Mouse (Mus musculus) small intestine, adult 2 months (tissue): ENCODE results near the gene Me3. TPM values are rescaled to one million over a fixed set of nuclear protein-coding genes. Genes with fewer than 3 reads are reported as not detected.

ENCODE experiments used
- H3K27ac ChIP-seq: fragments of 200-500 bp; 2 replicates; pipeline ENCODE4 v1.5.1; 2012; ENCODE audit warnings: low read depth, low read length, control low read depth, inconsistent platforms; ENCODE audit not compliant: insufficient read depth
- H3K27me3 ChIP-seq: fragments of 200-500 bp; 2 replicates; pipeline ENCODE4 v1.6.1; 2012; ENCODE audit warnings: mild to moderate bottlenecking, moderate library complexity, low read length, inconsistent platforms; ENCODE audit not compliant: control insufficient read depth, insufficient read depth
- H3K36me3 ChIP-seq: fragments of 200-500 bp; 2 replicates; pipeline ENCODE4 v1.6.1; 2012; ENCODE audit warnings: mild to moderate bottlenecking, low read length, control low read depth, inconsistent platforms; ENCODE audit not compliant: control insufficient read depth, insufficient read depth
- H3K4me1 ChIP-seq: fragments of 200-500 bp; 2 replicates; pipeline ENCODE4 v1.6.1; 2012; ENCODE audit warnings: low read length, inconsistent platforms, mixed read lengths; ENCODE audit not compliant: control insufficient read depth, insufficient read depth, insufficient read length
- H3K4me3 ChIP-seq: fragments of 200-500 bp; 2 replicates; pipeline ENCODE4 v1.5.1; 2012; ENCODE audit warnings: low read depth, mild to moderate bottlenecking, control low read depth, inconsistent platforms, low read length, moderate library complexity
- CTCF ChIP-seq: fragments of 200-500 bp; IDR thresholded peaks from 2 replicates; pipeline ENCODE4 v1.5.1; 2012; ENCODE audit warnings: low read depth, mild to moderate bottlenecking, control low read depth, inconsistent platforms, low read length, moderate library complexity, mixed read lengths; ENCODE audit not compliant: insufficient replicate concordance, insufficient read length; ENCODE audit errors: extremely low read depth
- POLR2A ChIP-seq: fragments of 200-500 bp; IDR thresholded peaks from 2 replicates; pipeline ENCODE4 v1.6.1; 2012; ENCODE audit warnings: low read depth, mild to moderate bottlenecking, control low read depth, inconsistent platforms, low read length, moderate library complexity
- WGBS: fragments of 180-500 bp; shearing (Covaris S2); methylation state at CpG from one replicate; pipeline ENCODE4 v1.1.7; 2018; 5-methylcytosine and 5-hydroxymethylcytosine counted together
- polyA plus RNA-seq: library from polyadenylated mRNA; depleted of rRNA; stranded (reverse); fragments of >200 nt; gene quantifications from 2 replicates; pipeline ENCODE4 v1.2.3, GENCODE M21; 2012

The Me3 gene
- polyA plus RNA-seq, 1 experiment = 1.5 TPM

DNA sequence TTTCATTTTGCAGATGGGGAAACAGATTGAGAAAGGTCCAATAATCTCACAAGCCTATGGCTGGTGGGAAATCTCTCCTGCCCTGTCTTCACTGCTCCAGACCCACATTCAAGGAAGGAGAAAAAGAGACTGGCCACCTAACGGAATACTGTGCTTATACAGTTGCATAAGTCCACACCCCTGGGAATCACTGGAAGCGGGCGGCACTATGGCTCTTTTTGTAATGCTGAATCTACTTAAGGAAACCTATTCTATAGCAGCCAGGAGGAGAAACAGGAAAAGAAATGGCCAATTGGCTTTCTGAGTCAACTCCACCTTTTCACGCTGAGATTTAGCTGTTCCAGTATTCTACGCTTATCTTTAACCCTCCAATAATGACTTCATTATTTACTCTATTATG lies 140.7 kb downstream of the Me3 start:
- Histone ChIP-seq H3K27ac (peak overlapping the region; percentile 47), H3K4me3 (no peak overlapping the region), H3K27me3 (no peaks in the 10 kb centered on the region), H3K36me3 (no peaks in the 10 kb centered on the region), H3K4me1 (peaks cover 2% of the 10 kb centered on the region; the same call in 1 of the 2 replicates)
- TF ChIP-seq POLR2A (no peak), CTCF (no peak)
- WGBS = 21% methylated on average over 5 of the region's 5 CpGs

GRCm38 (mm10) chr7:89773352-89773921 lies 141.2 kb downstream of the Me3 start:
- no peaks in the 10 kb centered on the region for H3K36me3 ChIP-seq
- peaks cover 2% of the 10 kb centered on the region; the same call in 1 of the 2 replicates for H3K4me1 ChIP-seq
- H3K4me3 ChIP-seq = no peak overlapping the region
- WGBS = 27% methylated on average over 3 of the region's 3 CpGs
- TF ChIP-seq POLR2A (no peak), CTCF (no peak)
- H3K27ac ChIP-seq = peak overlapping the region; percentile 86
- H3K27me3 ChIP-seq = no peaks in the 10 kb centered on the region

GRCm38 (mm10) chr7:89773926-89774325 lies 141.7 kb downstream of the Me3 start:
- H3K27me3 ChIP-seq = no peaks in the 10 kb centered on the region
- peak overlapping the region; percentile 86 for H3K27ac ChIP-seq
- H3K4me3 ChIP-seq = no peak overlapping the region
- 20% methylated on average over 2 of the region's 2 CpGs for WGBS
- no peak for TF ChIP-seq POLR2A
- no peak for TF ChIP-seq CTCF
- H3K36me3 ChIP-seq = no peaks in the 10 kb centered on the region
- peaks cover 2% of the 10 kb centered on the region; the same call in 1 of the 2 replicates for H3K4me1 ChIP-seq

DNA sequence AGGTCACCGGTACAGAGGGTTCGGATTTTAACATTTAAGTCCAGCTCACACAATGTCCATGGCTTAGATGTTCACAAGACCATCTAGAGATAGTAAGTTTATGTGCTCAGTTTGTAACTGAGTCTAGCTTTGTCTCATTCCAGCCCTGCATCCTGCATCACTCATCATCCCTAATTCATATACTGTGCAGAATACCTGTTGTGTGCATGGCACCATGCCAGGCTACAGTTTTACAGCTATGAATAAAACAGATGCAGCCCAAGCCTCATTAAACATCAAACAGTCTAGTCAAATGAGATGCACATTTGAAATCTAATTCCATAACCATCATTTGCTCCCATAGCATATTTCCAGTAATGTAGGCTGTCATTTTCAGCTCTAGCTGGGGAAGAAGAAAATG lies 143.7 kb downstream of the Me3 start:
- peaks cover 2% of the 10 kb centered on the region; the same call in 1 of the 2 replicates for H3K4me1 ChIP-seq
- TF ChIP-seq POLR2A (no peak), CTCF (no peak)
- no peak overlapping the region for H3K27ac ChIP-seq
- H3K36me3 ChIP-seq = no peaks in the 10 kb centered on the region
- WGBS = over 99% methylated on average over 2 of the region's 2 CpGs
- no peak overlapping the region for H3K4me3 ChIP-seq
- H3K27me3 ChIP-seq = no peaks in the 10 kb centered on the region

DNA sequence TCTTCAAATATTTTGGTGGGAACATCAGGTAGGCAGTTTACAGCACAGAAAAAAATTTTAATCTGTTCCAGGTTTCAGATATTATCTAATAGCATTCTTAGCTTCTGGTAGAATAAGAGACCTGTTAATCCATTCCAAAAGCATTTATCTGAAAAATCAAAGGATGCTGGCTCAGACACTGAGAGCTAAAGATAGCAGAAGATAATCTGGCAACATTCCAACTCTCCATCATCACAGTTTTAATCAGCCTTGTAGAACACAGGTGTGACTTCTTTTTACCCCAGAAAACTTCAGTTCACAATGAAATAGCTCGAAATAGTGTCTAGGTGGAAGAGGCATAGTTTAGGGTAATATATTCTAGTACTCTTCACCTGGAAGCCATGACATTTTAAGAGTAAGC lies 149.2 kb downstream of the Me3 start:
- no peak for TF ChIP-seq CTCF
- TF ChIP-seq POLR2A = no peak
- 74% methylated on average over 1 of the region's 1 CpGs for WGBS

GRCm38 (mm10) chr7:89787735-89788134 lies 155.5 kb downstream of the Me3 start:
- Histone ChIP-seq H3K27me3 (no peaks in the 10 kb centered on the region), H3K27ac (peak overlapping the region; percentile 65), H3K4me3 (no peak overlapping the region), H3K4me1 (peaks cover 10% of the 10 kb centered on the region; the same call in 1 of the 2 replicates), H3K36me3 (no peaks in the 10 kb centered on the region)
- no peak for TF ChIP-seq CTCF
- TF ChIP-seq POLR2A = no peak
- WGBS = 42% methylated on average over 7 of the region's 7 CpGs

More for the DNA sequence above, 149.2 kb downstream of the Me3 start:
- no peaks in the 10 kb centered on the region for H3K4me1 ChIP-seq
- no peak overlapping the region for H3K4me3 ChIP-seq
- H3K27me3 ChIP-seq = no peaks in the 10 kb centered on the region
- no peak overlapping the region for H3K27ac ChIP-seq
- H3K36me3 ChIP-seq = no peaks in the 10 kb centered on the region

DNA sequence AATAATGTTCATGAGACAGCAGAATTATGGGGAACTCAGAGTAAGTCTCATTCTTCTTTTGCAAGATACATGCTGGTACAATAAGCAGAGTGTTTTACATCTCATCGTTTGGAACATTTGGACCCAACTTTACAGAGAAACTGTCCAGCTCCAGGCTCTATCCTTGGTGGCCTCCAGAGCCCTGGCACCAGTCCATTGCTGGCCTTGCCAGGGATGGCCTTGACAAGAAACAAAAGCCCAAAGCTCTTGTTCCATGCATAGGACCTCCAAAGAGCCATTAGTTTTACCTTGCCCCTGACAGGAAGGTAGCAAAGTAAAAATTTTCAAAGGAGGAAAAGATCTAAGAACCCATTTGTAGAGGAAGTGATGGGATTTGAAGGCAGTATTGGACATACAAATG lies 160.4 kb downstream of the Me3 start:
- Histone ChIP-seq H3K4me3 (no peak overlapping the region), H3K27me3 (no peaks in the 10 kb centered on the region), H3K27ac (no peak overlapping the region), H3K36me3 (no peaks in the 10 kb centered on the region), H3K4me1 (peaks cover 3% of the 10 kb centered on the region; the same call in 1 of the 2 replicates)
- WGBS = 89% methylated on average over 1 of the region's 1 CpGs
- no peak for TF ChIP-seq POLR2A
- no peak for TF ChIP-seq CTCF

- H3K4me3 ChIP-seq = no peak overlapping the region
- H3K4me1 ChIP-seq = no peaks in the 10 kb centered on the region
- TF ChIP-seq POLR2A (no peak), CTCF (no peak)
- no peak overlapping the region for H3K27ac ChIP-seq
- WGBS = 25% methylated on average over 3 of the region's 3 CpGs
- H3K36me3 ChIP-seq = no peaks in the 10 kb centered on the region
- H3K27me3 ChIP-seq = no peaks in the 10 kb centered on the region
Measured at GRCm38 (mm10) chr7:89795366-89795765, 163.2 kb downstream of the Me3 start.
